Mouse (Mus musculus) olfactory bulb, adult 2 months (tissue): ENCODE results near the gene Zfp324.

ENCODE experiments used
- CTCF ChIP-seq: fragments of 200-500 bp; IDR thresholded peaks from 2 replicates; pipeline ENCODE4 v1.5.1; 2012; ENCODE audit warnings: low read depth, mild to moderate bottlenecking, low read length, moderate library complexity; ENCODE audit not compliant: insufficient read depth
- POLR2A ChIP-seq: fragments of 200-500 bp; IDR thresholded peaks from 2 replicates; pipeline ENCODE4 v1.6.1; 2012; ENCODE audit warnings: mild to moderate bottlenecking, low read depth, low read length, moderate library complexity; ENCODE audit not compliant: insufficient read depth

DNA sequence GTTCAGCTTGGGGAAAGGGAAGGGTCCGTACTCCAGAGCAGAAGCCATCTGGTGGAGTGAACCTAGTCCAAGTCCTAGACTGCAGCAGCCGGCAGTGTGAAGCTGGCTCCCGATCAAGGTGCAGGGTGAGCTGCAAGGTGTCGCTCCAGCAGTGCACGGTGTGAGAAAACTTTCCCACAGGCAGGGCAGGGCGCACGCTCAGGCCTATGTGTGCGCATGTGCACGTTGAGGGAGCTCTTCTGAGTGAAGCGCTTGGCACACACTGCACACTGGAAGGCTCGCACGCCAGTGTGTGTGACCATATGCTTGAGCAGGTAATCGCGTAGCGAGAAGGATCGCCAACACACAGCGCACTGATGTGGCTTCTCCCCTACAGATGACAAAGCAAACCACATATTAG lies 40.4 kb downstream of the Zfp324 start:
- TF ChIP-seq POLR2A (no peak), CTCF (no peak)
